Mouse (Mus musculus): Measurements from ENCODE around the gene BC107364. TPM values are rescaled to one million over a fixed set of nuclear protein-coding genes. Genes with fewer than 3 reads are reported as not detected.
"Not testable (repeated sequence)": the region's sequence is repeated elsewhere in the genome, so short reads cannot be mapped to it uniquely, and the experiment has no call there.

BC107364 gene
- polyA plus RNA-seq, 1 experiment from 2014 or later: not detected

GRCm38 (mm10) chr3:96459757-96460567, 7.9 kb upstream of the BC107364 start:
- peaks cover 10% of the 10 kb centered on the region for H3K4me1 ChIP-seq
- not testable (repeated sequence) for H3K36me3 ChIP-seq (replicated peaks); H3K9me3 ChIP-seq; H3K4me3 ChIP-seq; H3K27ac ChIP-seq; DNase-seq (ENCODE audit: extremely low spot score, low spot score)
- WGBS: 0% methylated on average over 1 of the region's 58 CpGs
- peaks cover 15% of the 10 kb centered on the region for H3K27me3 ChIP-seq (ENCODE audit: poor library complexity, severe bottlenecking)

GRCm38 (mm10) chr3:96458886-96459439, 6.9 kb upstream of the BC107364 start:
- not testable (repeated sequence) for H3K4me3 ChIP-seq; H3K27ac ChIP-seq; H3K36me3 ChIP-seq (replicated peaks); DNase-seq (ENCODE audit: extremely low spot score, low spot score); H3K4me1 ChIP-seq; H3K9me3 ChIP-seq
- no CpG with 5 or more reads among the region's 48 CpGs for WGBS
- H3K27me3 ChIP-seq (ENCODE audit: poor library complexity, severe bottlenecking): peaks cover 15% of the 10 kb centered on the region

- WGBS: no CpG with 5 or more reads among the region's 53 CpGs
- H3K27me3 ChIP-seq (ENCODE audit: poor library complexity, severe bottlenecking): peaks cover 15% of the 10 kb centered on the region
- not testable (repeated sequence) for H3K9me3 ChIP-seq; H3K27ac ChIP-seq; H3K36me3 ChIP-seq (replicated peaks); DNase-seq (ENCODE audit: extremely low spot score, low spot score); H3K4me3 ChIP-seq; H3K4me1 ChIP-seq
These were observed 5.9 kb upstream of the BC107364 start for GRCm38 (mm10) chr3:96458008-96458407.

- not testable (repeated sequence) for DNase-seq (ENCODE audit: extremely low spot score, low spot score); H3K4me3 ChIP-seq; H3K9me3 ChIP-seq; H3K27ac ChIP-seq; H3K4me1 ChIP-seq; H3K36me3 ChIP-seq (replicated peaks)
- WGBS: no CpG with 5 or more reads among the region's 50 CpGs
- H3K27me3 ChIP-seq (ENCODE audit: poor library complexity, severe bottlenecking): peaks cover 19% of the 10 kb centered on the region
These were observed 847 bp downstream of the BC107364 start for GRCm38 (mm10) chr3:96451181-96451737.

GRCm38 (mm10) chr3:96450586-96450896, 1.6 kb downstream of the BC107364 start:
- DNase-seq (ENCODE audit: extremely low spot score, low spot score); H3K4me3 ChIP-seq; H3K36me3 ChIP-seq (replicated peaks); H3K4me1 ChIP-seq; H3K27ac ChIP-seq; H3K9me3 ChIP-seq: not testable (repeated sequence)
- WGBS: 0% methylated on average over 1 of the region's 10 CpGs
- peaks cover 23% of the 10 kb centered on the region for H3K27me3 ChIP-seq (ENCODE audit: poor library complexity, severe bottlenecking)

GRCm38 (mm10) chr3:96449762-96450585, 2.1 kb downstream of the BC107364 start:
- H3K36me3 ChIP-seq (replicated peaks); DNase-seq (ENCODE audit: extremely low spot score, low spot score); H3K9me3 ChIP-seq; H3K27ac ChIP-seq; H3K4me1 ChIP-seq; H3K4me3 ChIP-seq: not testable (repeated sequence)
- H3K27me3 ChIP-seq (ENCODE audit: poor library complexity, severe bottlenecking): peaks cover 23% of the 10 kb centered on the region
- no CpG with 5 or more reads among the region's 68 CpGs for WGBS

- 86% methylated on average over 4 of the region's 4 CpGs for WGBS
- H3K36me3 ChIP-seq (replicated peaks): no peaks in the 10 kb centered on the region
- H3K9me3 ChIP-seq: no peaks in the 10 kb centered on the region
- H3K27me3 ChIP-seq (ENCODE audit: poor library complexity, severe bottlenecking): peaks cover 62% of the 10 kb centered on the region
- peaks cover 18% of the 10 kb centered on the region for H3K4me1 ChIP-seq
- no peak overlapping the region for H3K27ac ChIP-seq
- no peak overlapping the region for H3K4me3 ChIP-seq
- no peak for DNase-seq (ENCODE audit: extremely low spot score, low spot score)
These were observed 6.7 kb downstream of the BC107364 start for GRCm38 (mm10) chr3:96445436-96445835.

GRCm38 (mm10) chr3:96440578-96440977, 11.5 kb downstream of the BC107364 start:
- H3K4me3 ChIP-seq: peak overlapping the region; percentile 55
- peak overlapping the region; percentile 67 for H3K27ac ChIP-seq
- peaks cover 29% of the 10 kb centered on the region for H3K4me1 ChIP-seq
- H3K27me3 ChIP-seq (ENCODE audit: poor library complexity, severe bottlenecking): peaks cover 100% of the 10 kb centered on the region
- no peaks in the 10 kb centered on the region for H3K9me3 ChIP-seq
- no peaks in the 10 kb centered on the region for H3K36me3 ChIP-seq (replicated peaks)
- WGBS: 0% methylated on average over 13 of the region's 13 CpGs
- DNase-seq (ENCODE audit: extremely low spot score, low spot score): peak; percentile 79

GRCm38 (mm10) chr3:96435557-96436091, 16.5 kb downstream of the BC107364 start:
- Histone ChIP-seq H3K36me3 (replicated peaks) (no peaks in the 10 kb centered on the region), H3K27ac (no peak overlapping the region), H3K27me3 (ENCODE audit: poor library complexity, severe bottlenecking) (peaks cover 100% of the 10 kb centered on the region), H3K9me3 (no peaks in the 10 kb centered on the region), H3K4me3 (peak overlapping the region; percentile 52), H3K4me1 (peaks cover 23% of the 10 kb centered on the region)
- peak; percentile 70 for DNase-seq (ENCODE audit: extremely low spot score, low spot score)
- under 1% methylated on average over 26 of the region's 26 CpGs for WGBS

GRCm38 (mm10) chr3:96432207-96432606, 19.9 kb downstream of the BC107364 start:
- H3K4me1 ChIP-seq: peaks cover 27% of the 10 kb centered on the region
- peaks cover 95% of the 10 kb centered on the region for H3K27me3 ChIP-seq (ENCODE audit: poor library complexity, severe bottlenecking)
- 5% methylated on average over 3 of the region's 3 CpGs for WGBS
- H3K36me3 ChIP-seq (replicated peaks): no peaks in the 10 kb centered on the region
- DNase-seq (ENCODE audit: extremely low spot score, low spot score): no peak
- H3K4me3 ChIP-seq: no peak overlapping the region
- H3K27ac ChIP-seq: no peak overlapping the region
- H3K9me3 ChIP-seq: no peaks in the 10 kb centered on the region

- Histone ChIP-seq H3K4me1 (peaks cover 28% of the 10 kb centered on the region), H3K9me3 (no peaks in the 10 kb centered on the region), H3K27ac (no peak overlapping the region), H3K27me3 (ENCODE audit: poor library complexity, severe bottlenecking) (peaks cover 91% of the 10 kb centered on the region), H3K4me3 (no peak overlapping the region), H3K36me3 (replicated peaks) (no peaks in the 10 kb centered on the region)
- DNase-seq (ENCODE audit: extremely low spot score, low spot score): no peak
- WGBS: 82% methylated on average over 4 of the region's 4 CpGs
These were observed 22.3 kb downstream of the BC107364 start for GRCm38 (mm10) chr3:96429819-96430132.

- no peak overlapping the region for H3K4me3 ChIP-seq
- no peaks in the 10 kb centered on the region for H3K9me3 ChIP-seq
- no peaks in the 10 kb centered on the region for H3K36me3 ChIP-seq (replicated peaks)
- peaks cover 34% of the 10 kb centered on the region for H3K4me1 ChIP-seq
- H3K27ac ChIP-seq: no peak overlapping the region
- peaks cover 85% of the 10 kb centered on the region for H3K27me3 ChIP-seq (ENCODE audit: poor library complexity, severe bottlenecking)
- 92% methylated on average over 13 of the region's 13 CpGs for WGBS
- DNase-seq (ENCODE audit: extremely low spot score, low spot score): no peak
These were observed 22.9 kb downstream of the BC107364 start for GRCm38 (mm10) chr3:96428941-96429818.

All from forebrain, embryonic 10.5 days (tissue).